In the genomic region with DNA sequence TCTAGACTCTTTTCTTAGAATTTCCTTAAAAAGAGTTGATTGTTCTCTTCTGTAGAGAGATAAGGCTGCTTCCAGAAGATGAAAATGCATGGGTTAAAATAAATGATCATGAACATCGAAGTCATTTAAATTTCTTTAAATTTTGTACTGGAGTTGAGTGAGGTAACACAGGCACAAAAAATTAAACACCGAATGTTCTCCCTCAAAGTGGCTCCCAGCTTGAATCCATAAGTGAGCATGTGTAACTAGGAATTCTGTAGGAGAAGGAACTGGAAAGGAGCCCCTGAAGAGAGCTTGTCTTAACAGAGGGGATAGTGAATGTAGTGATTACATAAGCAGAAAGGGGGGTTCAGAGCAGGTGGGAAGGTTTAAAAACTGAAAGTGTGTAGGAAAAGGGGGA, we compare ENCODE assay signal across 18 mouse cellular contexts.
"Had no signal": no experiment of that assay in that cellular context is flagged by ENCODE, and none has a peak within 500 bp of the region (broad histone marks: within the 10 kb centered on the region; RNA-seq: fewer than 3 reads in every experiment).

No protein-coding gene starts in this region.

- H3K36me3 ChIP-seq: midbrain, embryonic 10.5 days; midbrain, embryonic 12.5 days; neural tube, embryonic 13.5 days; neural tube, embryonic 15.5 days had no signal

- H3K4me1 ChIP-seq: midbrain, embryonic 12.5 days; neural tube, embryonic 13.5 days; neural tube, embryonic 15.5 days had no signal

- ATAC-seq: midbrain, embryonic 16.5 days had no signal

- H3K27me3 ChIP-seq: midbrain, embryonic 12.5 days; neural tube, embryonic 13.5 days; neural tube, embryonic 15.5 days had no signal

- DNase-seq: lung, adult 18-20 months; lung, postnatal 10 days; lung, postnatal 4 days; midbrain, embryonic 14.5 days; retina, postnatal 1 day; right cerebral cortex, postnatal 25 days; right cerebral cortex, postnatal 4 days; spleen, adult 18-20 months; thymus, adult 2 months; thymus, postnatal 25 days; thymus, postnatal 4 days had no signal

- H3K4me3 ChIP-seq: midbrain, embryonic 10.5 days; midbrain, embryonic 12.5 days; myocyte; neural tube, embryonic 13.5 days; neural tube, embryonic 15.5 days had no signal

- H3K27ac ChIP-seq: midbrain, embryonic 10.5 days; midbrain, embryonic 12.5 days; neural tube, embryonic 13.5 days; neural tube, embryonic 15.5 days had no signal

- H3K9ac ChIP-seq: lung, embryonic 14.5 days; midbrain, embryonic 12.5 days; neural tube, embryonic 13.5 days; neural tube, embryonic 15.5 days had no signal
